Mouse (Mus musculus): ENCODE data around the gene Mapk1ip1l. TPM values are rescaled to one million over a fixed set of nuclear protein-coding genes. Genes with fewer than 3 reads are reported as not detected.

The Mapk1ip1l gene
- total and polyA plus RNA-seq, 3 experiments: 33.8 to 159 (median 59.5) TPM

- Histone ChIP-seq H3K27ac (ENCODE audit: control insufficient read depth, low read depth, low read length) (no peak overlapping the region), H3K36me3 (ENCODE audit: control insufficient read depth in 1 of 2, insufficient read depth in 2 of 2, low read length in 2 of 2) (peaks cover 0 to 9% of the 10 kb centered on the region in 2 experiments; a peak in 2 of 4 replicates), H3K79me2 (ENCODE audit: control insufficient read depth, insufficient read depth, low read length, poor library complexity) (no peaks in the 10 kb centered on the region), H3K9me3 (replicated peaks; ENCODE audit: insufficient read depth, low read length) (no peaks in the 10 kb centered on the region), H3K9ac (ENCODE audit: control insufficient read depth, low read depth, low read length, poor library complexity, severe bottlenecking) (no peak overlapping the region), H3K4me3 (ENCODE audit: control insufficient read depth in 1 of 2, insufficient read depth in 1 of 2, low read depth in 2 of 2, low read length in 2 of 2) (no peak overlapping the region), H3K4me1 (ENCODE audit: control insufficient read depth in 1 of 2, insufficient read depth in 2 of 2, low read length in 2 of 2) (peaks cover 5 to 15% of the 10 kb centered on the region in 2 experiments), H3K27me3 (ENCODE audit: control insufficient read depth in 1 of 2, insufficient read depth in 2 of 2, low read length in 2 of 2) (no peaks in the 10 kb centered on the region)
- no peak for DNase-seq (ENCODE audit: low read depth, low spot score)
- TF ChIP-seq JUND (IDR thresholded peaks at IDR 0.05; ENCODE audit: low read depth, low read length) (no peak), GATA1 (IDR thresholded peaks at IDR 0.05; ENCODE audit: low read depth, low read length) (no peak), MAX (IDR thresholded peaks at IDR 0.05; ENCODE audit: low read length) (no peak), ZMIZ1 (IDR thresholded peaks at IDR 0.05; ENCODE audit: low read depth, low read length) (no peak), SIN3A (IDR thresholded peaks at IDR 0.05; ENCODE audit: low read length) (no peak)
Measured at GRCm38 (mm10) chr14:47352272-47352671, 54.2 kb downstream of the Mapk1ip1l start.

GRCm38 (mm10) chr14:47353240-47353639, 55.2 kb downstream of the Mapk1ip1l start:
- H3K4me3 ChIP-seq (ENCODE audit: control insufficient read depth in 1 of 2, insufficient read depth in 1 of 2, low read depth in 2 of 2, low read length in 2 of 2): no peak overlapping the region
- H3K4me1 ChIP-seq (ENCODE audit: control insufficient read depth in 1 of 2, insufficient read depth in 2 of 2, low read length in 2 of 2): peaks cover 5 to 14% of the 10 kb centered on the region in 2 experiments
- H3K27me3 ChIP-seq (ENCODE audit: control insufficient read depth in 1 of 2, insufficient read depth in 2 of 2, low read length in 2 of 2): no peaks in the 10 kb centered on the region
- no peak overlapping the region for H3K9ac ChIP-seq (ENCODE audit: control insufficient read depth, low read depth, low read length, poor library complexity, severe bottlenecking)
- TF ChIP-seq CHD2 (IDR thresholded peaks at IDR 0.05; ENCODE audit: low read length) (no peak), CHD1 (IDR thresholded peaks at IDR 0.05; ENCODE audit: low read depth, low read length) (no peak), GABPA (IDR thresholded peaks at IDR 0.05; ENCODE audit: low read depth, low read length) (no peak), ETS1 (IDR thresholded peaks at IDR 0.05; ENCODE audit: low read depth, low read length) (no peak), NRF1 (IDR thresholded peaks at IDR 0.05; ENCODE audit: insufficient read depth, low read depth, low read length, poor library complexity, severe bottlenecking) (no peak), SMC3 (IDR thresholded peaks at IDR 0.05; ENCODE audit: low read depth, low read length) (no peak), MAZ (IDR thresholded peaks at IDR 0.05; ENCODE audit: low read depth, low read length) (no peak), GATA1 (IDR thresholded peaks at IDR 0.05; ENCODE audit: low read depth, low read length) (no peak), JUND (IDR thresholded peaks at IDR 0.05; ENCODE audit: low read depth, low read length) (no peak), POLR2AphosphoS2 (IDR thresholded peaks at IDR 0.05; ENCODE audit: low read length) (no peak), MEF2A (IDR thresholded peaks at IDR 0.05; ENCODE audit: extremely low read depth, insufficient replicate concordance, low read depth, low read length, poor library complexity, severe bottlenecking) (no peak), RCOR1 (IDR thresholded peaks at IDR 0.05; ENCODE audit: low read depth, low read length) (no peak), UBTF (IDR thresholded peaks at IDR 0.05; ENCODE audit: borderline replicate concordance, insufficient read depth, low read depth, low read length) (no peak), E2F4 (IDR thresholded peaks at IDR 0.05; ENCODE audit: borderline replicate concordance, low read depth, low read length) (no peak), ZMIZ1 (IDR thresholded peaks at IDR 0.05; ENCODE audit: low read depth, low read length) (no peak), TCF12 (IDR thresholded peaks at IDR 0.05; ENCODE audit: low read depth, low read length) (no peak), RAD21 (IDR thresholded peaks at IDR 0.05; ENCODE audit: low read depth, low read length) (no peak), CTCF (IDR thresholded peaks at IDR 0.05 in 2 of 3, conservative IDR thresholded peaks at IDR 0.05 in 1 of 3; ENCODE audit: control insufficient read depth in 1 of 3, insufficient read depth in 1 of 3, low read depth in 2 of 3, low read length in 3 of 3, poor library complexity in 1 of 3, severe bottlenecking in 1 of 3) (no peak)
- no peaks in the 10 kb centered on the region for H3K9me3 ChIP-seq (replicated peaks; ENCODE audit: insufficient read depth, low read length)
- H3K36me3 ChIP-seq (ENCODE audit: control insufficient read depth in 1 of 2, insufficient read depth in 2 of 2, low read length in 2 of 2): peaks cover 0 to 9% of the 10 kb centered on the region in 2 experiments; a peak in 2 of 4 replicates
- DNase-seq (ENCODE audit: low read depth, low spot score): no peak
- H3K27ac ChIP-seq (ENCODE audit: control insufficient read depth, low read depth, low read length): no peak overlapping the region
- H3K79me2 ChIP-seq (ENCODE audit: control insufficient read depth, insufficient read depth, low read length, poor library complexity): no peaks in the 10 kb centered on the region
